Mouse (Mus musculus) ES-E14 (cell line): ENCODE measurements around the gene Kntc1.

Experiments
- HCFC1 ChIP-seq: IDR thresholded peaks from 2 replicates; pipeline ENCODE4 v1.6.1; 2012; ENCODE audit warnings: low read length, inconsistent platforms, borderline replicate concordance; ENCODE audit not compliant: insufficient read depth
- MAFK ChIP-seq: IDR thresholded peaks from 2 replicates; pipeline ENCODE4 v1.6.1; 2014; ENCODE audit warnings: mild to moderate bottlenecking, low read depth, low read length, inconsistent platforms; ENCODE audit not compliant: insufficient read depth
- ZC3H11A ChIP-seq: IDR thresholded peaks from 2 replicates; pipeline ENCODE4 v1.6.1; 2012; ENCODE audit warnings: low read depth, mild to moderate bottlenecking, inconsistent platforms, low read length, borderline replicate concordance
- ZNF384 ChIP-seq: IDR thresholded peaks from 2 replicates; pipeline ENCODE4 v1.6.1; 2012; ENCODE audit warnings: low read depth, low read length, inconsistent platforms

DNA sequence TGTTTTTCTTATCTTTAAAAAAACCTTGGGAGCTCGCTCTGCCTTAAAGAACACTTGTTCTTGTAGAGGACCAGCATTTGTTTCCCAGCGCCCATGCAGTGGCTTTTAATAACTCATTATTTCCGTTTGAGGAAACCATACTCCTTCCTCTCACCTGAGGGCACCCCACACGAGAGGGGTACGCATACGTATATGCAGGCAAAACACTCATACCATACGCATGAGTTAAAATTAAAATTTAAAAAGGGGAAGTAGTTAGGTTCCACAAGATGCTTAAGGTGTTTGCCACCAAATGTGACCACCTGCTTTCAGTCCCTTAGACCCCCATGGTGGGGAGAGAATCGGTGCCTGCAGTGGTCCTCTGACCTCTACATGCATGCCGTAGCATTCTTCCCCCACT is 23.9 kb downstream of the Kntc1 start:
- TF ChIP-seq MAFK = no peak
- TF ChIP-seq HCFC1 = no peak
- no peak for TF ChIP-seq ZC3H11A
- no peak for TF ChIP-seq ZNF384
